ENCODE assay signal across 24 mouse cellular contexts in the genomic region with DNA sequence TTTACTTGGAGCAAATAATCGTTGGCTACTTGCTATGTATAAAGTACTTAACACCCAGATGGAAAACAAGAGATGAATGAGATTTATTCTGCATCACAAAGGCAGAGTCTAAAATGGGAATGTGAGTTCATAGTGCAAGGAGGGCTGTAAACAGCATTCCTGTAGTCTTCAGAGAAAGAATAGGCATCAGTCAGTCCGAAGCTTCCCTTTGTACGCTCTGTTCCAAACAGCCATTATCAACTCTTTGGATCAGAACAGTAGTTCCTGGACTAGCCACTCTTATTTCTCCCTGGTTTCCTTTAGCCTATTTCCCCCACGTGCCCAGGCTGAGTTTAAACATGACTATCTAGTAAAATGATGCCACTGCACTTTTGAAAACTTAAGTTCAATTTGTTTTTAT. TPM values are rescaled to one million over a fixed set of nuclear protein-coding genes. Genes with fewer than 3 reads are reported as not detected.
"Had no signal": no experiment of that assay in that cellular context is flagged by ENCODE, and none has a peak within 500 bp of the region (broad histone marks: within the 10 kb centered on the region; RNA-seq: fewer than 3 reads in every experiment).

No protein-coding gene starts in this region.

- H3K27me3 ChIP-seq: limb, embryonic 13.5 days; liver, embryonic 12.5 days; liver, embryonic 15.5 days; midbrain, embryonic 12.5 days; midbrain, embryonic 15.5 days; neural tube, embryonic 12.5 days; neural tube, embryonic 15.5 days; stomach, embryonic 15.5 days had no signal

- H3K4me2 ChIP-seq: limb, embryonic 13.5 days; liver, embryonic 12.5 days; liver, embryonic 15.5 days; lung, embryonic 14.5 days; midbrain, embryonic 12.5 days; midbrain, embryonic 15.5 days; neural tube, embryonic 12.5 days; neural tube, embryonic 15.5 days; stomach, embryonic 15.5 days had no signal

- H3K9me3 ChIP-seq: limb, embryonic 10.5 days; limb, embryonic 13.5 days; liver, embryonic 12.5 days; liver, embryonic 15.5 days; midbrain, embryonic 12.5 days; midbrain, embryonic 15.5 days; neural tube, embryonic 12.5 days; neural tube, embryonic 15.5 days; stomach, embryonic 15.5 days had no signal

- H3K9ac ChIP-seq: limb, embryonic 13.5 days; liver, embryonic 12.5 days; liver, embryonic 15.5 days; lung, embryonic 14.5 days; midbrain, embryonic 12.5 days; midbrain, embryonic 15.5 days; neural tube, embryonic 12.5 days; neural tube, embryonic 15.5 days; stomach, embryonic 15.5 days had no signal

- H3K27ac ChIP-seq: limb, embryonic 10.5 days; limb, embryonic 13.5 days; liver, embryonic 12.5 days; liver, embryonic 15.5 days; macrophage; midbrain, embryonic 12.5 days; midbrain, embryonic 15.5 days; neural tube, embryonic 12.5 days; neural tube, embryonic 15.5 days; stomach, embryonic 15.5 days had no signal

- DNase-seq: kidney, adult 18-20 months; kidney, adult 9 months; kidney, postnatal 14 days; kidney, postnatal 4 days; liver; lung, embryonic 14.5 days; right cerebral cortex, adult 18-20 months; right cerebral cortex, postnatal 14 days; right cerebral cortex, postnatal 4 days; thymus, postnatal 25 days had no signal

- ATAC-seq: intestine, embryonic 16.5 days; liver, embryonic 12.5 days; midbrain, embryonic 15.5 days had no signal

- H3K4me1 ChIP-seq: limb, embryonic 10.5 days; limb, embryonic 13.5 days; liver, embryonic 12.5 days; liver, embryonic 15.5 days; midbrain, embryonic 12.5 days; midbrain, embryonic 15.5 days; neural tube, embryonic 12.5 days; neural tube, embryonic 15.5 days; stomach, embryonic 15.5 days had no signal

- H3K36me3 ChIP-seq: limb, embryonic 10.5 days; limb, embryonic 13.5 days; liver, embryonic 12.5 days; liver, embryonic 15.5 days; midbrain, embryonic 12.5 days; midbrain, embryonic 15.5 days; neural tube, embryonic 12.5 days; neural tube, embryonic 15.5 days; stomach, embryonic 15.5 days had no signal

- H3K4me3 ChIP-seq: limb, embryonic 10.5 days; limb, embryonic 13.5 days; liver, embryonic 12.5 days; liver, embryonic 15.5 days; midbrain, embryonic 12.5 days; midbrain, embryonic 15.5 days; neural tube, embryonic 12.5 days; neural tube, embryonic 15.5 days; stomach, embryonic 15.5 days had no signal

RNA-seq across cellular contexts. Expression of a gene that starts 52.8 kb away (rescaled TPM):
- total RNA-seq: megakaryocyte, adult 5-6 weeks had no signal
- polyA plus RNA-seq: intestine, embryonic 16.5 days; kidney, embryonic 16.5 days; limb, embryonic 10.5 days; limb, embryonic 13.5 days; liver, embryonic 12.5 days; liver, embryonic 15.5 days; lung, embryonic 14.5 days; macrophage; midbrain, embryonic 12.5 days; midbrain, embryonic 15.5 days; neural tube, embryonic 12.5 days; neural tube, embryonic 15.5 days; stomach, embryonic 15.5 days; thymus, postnatal 0 days had no signal
